Mouse (Mus musculus) right cerebral cortex, postnatal 4 days (tissue): ENCODE data around the gene Mfsd4b1.

Experiments
- DNase-seq: peaks from one replicate; pipeline ENCODE4 v3.0.0-alpha.2; 2022

The Mfsd4b1 gene

GRCm38 (mm10) chr10:40024554-40025428 is at the start of gene Mfsd4b1:
Gene Mfsd4b1, minus strand, starts transcription at chr10:40025268.
- peak; percentile 80 for DNase-seq

GRCm38 (mm10) chr10:40073608-40074007 is 48.5 kb upstream of the Mfsd4b1 start:
- DNase-seq, result no peak

- no peak for DNase-seq
Measured at GRCm38 (mm10) chr10:40070684-40071083, 45.6 kb upstream of the Mfsd4b1 start.

GRCm38 (mm10) chr10:40069270-40069669 is 44.2 kb upstream of the Mfsd4b1 start:
- DNase-seq, result no peak

- no peak for DNase-seq
Measured at GRCm38 (mm10) chr10:40068595-40068994, 43.5 kb upstream of the Mfsd4b1 start.

- no peak for DNase-seq
Measured at GRCm38 (mm10) chr10:40067529-40067928, 42.5 kb upstream of the Mfsd4b1 start.

GRCm38 (mm10) chr10:40067071-40067470 is 42.0 kb upstream of the Mfsd4b1 start:
- DNase-seq, result no peak

- no peak for DNase-seq
Measured at GRCm38 (mm10) chr10:40065357-40065756, 40.3 kb upstream of the Mfsd4b1 start.

GRCm38 (mm10) chr10:40063291-40063890 is 38.3 kb upstream of the Mfsd4b1 start:
- no peak for DNase-seq

GRCm38 (mm10) chr10:40062812-40063211 is 37.7 kb upstream of the Mfsd4b1 start:
- DNase-seq, result no peak

- DNase-seq, result no peak
Measured at GRCm38 (mm10) chr10:40061926-40062325, 36.9 kb upstream of the Mfsd4b1 start.

- no peak for DNase-seq
Measured at GRCm38 (mm10) chr10:40058786-40059120, 33.7 kb upstream of the Mfsd4b1 start.

- no peak for DNase-seq
Measured at GRCm38 (mm10) chr10:40058062-40058785, 33.2 kb upstream of the Mfsd4b1 start.

- no peak for DNase-seq
Measured at GRCm38 (mm10) chr10:40057615-40058014, 32.5 kb upstream of the Mfsd4b1 start.

- no peak for DNase-seq
Measured at GRCm38 (mm10) chr10:40054455-40054854, 29.4 kb upstream of the Mfsd4b1 start.

GRCm38 (mm10) chr10:40053896-40054295 is 28.8 kb upstream of the Mfsd4b1 start:
- no peak for DNase-seq

GRCm38 (mm10) chr10:40053257-40053895 is 28.3 kb upstream of the Mfsd4b1 start:
- DNase-seq, result no peak

- DNase-seq, result no peak
Measured at GRCm38 (mm10) chr10:40051997-40052396, 26.9 kb upstream of the Mfsd4b1 start.

GRCm38 (mm10) chr10:40050763-40051162 is 25.7 kb upstream of the Mfsd4b1 start:
- no peak for DNase-seq

- no peak for DNase-seq
Measured at GRCm38 (mm10) chr10:40041339-40041738, 16.3 kb upstream of the Mfsd4b1 start.

GRCm38 (mm10) chr10:40036686-40037560 is 11.9 kb upstream of the Mfsd4b1 start:
- DNase-seq, result peak; percentile 49

GRCm38 (mm10) chr10:40034956-40035355 is 9.9 kb upstream of the Mfsd4b1 start:
- no peak for DNase-seq
